Mouse (Mus musculus) kidney, embryonic 16.5 days (tissue): Measurements from ENCODE around the gene Ptprd. TPM values are rescaled to one million over a fixed set of nuclear protein-coding genes. Genes with fewer than 3 reads are reported as not detected.
A peak's percentile ranks its signal among the peaks of the same experiment; 100 is the strongest.
"Not testable (repeated sequence)": the region's sequence is repeated elsewhere in the genome, so short reads cannot be mapped to it uniquely, and the experiment has no call there.

ENCODE experiments used
- ATAC-seq: fragments of 200-750 bp; cut with Nextera tagmentation; 2 replicates; pipeline ENCODE4 v1.8.0; 2017; ENCODE audit warnings: moderate TSS enrichment; ENCODE audit not compliant: low FRiP score, low TSS enrichment
- H3K27ac ChIP-seq: fragments of 300-500 bp; sonication (generic); 2 replicates; pipeline ENCODE4 v1.5.1; 2014; ENCODE audit warnings: low read length
- H3K27me3 ChIP-seq: fragments of 300-500 bp; sonication (generic); 2 replicates; pipeline ENCODE4 v1.6.1; 2014; ENCODE audit warnings: low read length, control low read depth, mixed read lengths; ENCODE audit not compliant: insufficient read depth
- H3K36me3 ChIP-seq: fragments of 300-500 bp; sonication (generic); 2 replicates; pipeline ENCODE4 v1.6.1; 2014; ENCODE audit warnings: low read length, control low read depth, mixed read lengths; ENCODE audit not compliant: insufficient read depth
- H3K4me1 ChIP-seq: fragments of 300-500 bp; sonication (generic); 2 replicates; pipeline ENCODE4 v1.6.1; 2014; ENCODE audit warnings: low read length, control low read depth, mixed read lengths; ENCODE audit not compliant: insufficient read depth
- H3K4me2 ChIP-seq: fragments of 300-500 bp; sonication (generic); replicated peaks from 2 replicates; pipeline ENCODE4 v1.6.1; 2014; ENCODE audit warnings: low read depth, low read length
- H3K4me3 ChIP-seq: fragments of 300-500 bp; sonication (generic); 2 replicates; pipeline ENCODE4 v1.5.1; 2014; ENCODE audit warnings: mild to moderate bottlenecking, low read length
- H3K9ac ChIP-seq: fragments of 300-500 bp; sonication (generic); replicated peaks from 2 replicates; pipeline ENCODE4 v1.6.1; 2014; ENCODE audit warnings: low read length
- H3K9me3 ChIP-seq: fragments of 300-500 bp; sonication (generic); 2 replicates; pipeline ENCODE4 v1.6.1; 2016; ENCODE audit warnings: low read length, control low read depth
- WGBS: fragments of 180-500 bp; shearing (Covaris S2); extraction: QIAGEN DNeasy Blood & Tissue Kit; methylation state at CpG from one replicate; pipeline ENCODE4 v1.1.7; 2014; 5-methylcytosine and 5-hydroxymethylcytosine counted together
- polyA plus RNA-seq: library from polyadenylated mRNA; unstranded; fragments of >200 nt; fragmentation: Nextera tagmentation; extraction: Ambion mirVana; gene quantifications from 2 replicates; pipeline ENCODE4 v1.2.1, GENCODE M21; 2015

Gene Ptprd
- polyA plus RNA-seq, 1 experiment from 2014 or later = 20.9 TPM

GRCm38 (mm10) chr4:76076051-76076450, 2135.7 kb downstream of the Ptprd start:
- Histone ChIP-seq H3K27ac (no peak overlapping the region), H3K9me3 (no peaks in the 10 kb centered on the region), H3K4me1 (no peaks in the 10 kb centered on the region), H3K36me3 (no peaks in the 10 kb centered on the region), H3K9ac (no peak overlapping the region), H3K4me2 (no peak overlapping the region), H3K4me3 (no peak overlapping the region), H3K27me3 (no peaks in the 10 kb centered on the region)
- 88% methylated on average over 1 of the region's 1 CpGs for WGBS
- no peak for ATAC-seq

- Histone ChIP-seq H3K4me1 (no peaks in the 10 kb centered on the region), H3K36me3 (no peaks in the 10 kb centered on the region), H3K4me3 (no peak overlapping the region), H3K4me2 (no peak overlapping the region), H3K9me3 (no peaks in the 10 kb centered on the region), H3K27ac (no peak overlapping the region), H3K27me3 (no peaks in the 10 kb centered on the region), H3K9ac (no peak overlapping the region)
- ATAC-seq = no peak
- WGBS = 45% methylated on average over 3 of the region's 3 CpGs
Measured at GRCm38 (mm10) chr4:76073286-76073685, 2138.5 kb downstream of the Ptprd start.

- Histone ChIP-seq H3K9ac (no peak overlapping the region), H3K27ac (no peak overlapping the region), H3K4me2 (no peak overlapping the region), H3K27me3 (no peaks in the 10 kb centered on the region), H3K4me1 (no peaks in the 10 kb centered on the region), H3K9me3 (no peaks in the 10 kb centered on the region), H3K36me3 (no peaks in the 10 kb centered on the region), H3K4me3 (no peak overlapping the region)
- no peak for ATAC-seq
- 88% methylated on average over 6 of the region's 6 CpGs for WGBS
Measured at GRCm38 (mm10) chr4:76071720-76072119, 2140.0 kb downstream of the Ptprd start.

GRCm38 (mm10) chr4:76056836-76057235, 2154.9 kb downstream of the Ptprd start:
- WGBS = 56% methylated on average over 2 of the region's 2 CpGs
- Histone ChIP-seq H3K4me3 (no peak overlapping the region), H3K4me2 (no peak overlapping the region), H3K9ac (no peak overlapping the region), H3K9me3 (no peaks in the 10 kb centered on the region), H3K36me3 (no peaks in the 10 kb centered on the region), H3K27ac (no peak overlapping the region), H3K27me3 (no peaks in the 10 kb centered on the region), H3K4me1 (no peaks in the 10 kb centered on the region)
- ATAC-seq = no peak

GRCm38 (mm10) chr4:76045650-76046049, 2166.1 kb downstream of the Ptprd start:
- Histone ChIP-seq H3K9ac (no peak overlapping the region), H3K4me3 (no peak overlapping the region), H3K4me1 (no peaks in the 10 kb centered on the region), H3K4me2 (no peak overlapping the region), H3K27me3 (no peaks in the 10 kb centered on the region), H3K9me3 (no peaks in the 10 kb centered on the region), H3K36me3 (peaks cover 4% of the 10 kb centered on the region; the same call in 1 of the 2 replicates), H3K27ac (no peak overlapping the region)
- WGBS = 67% methylated on average over 2 of the region's 2 CpGs
- no peak for ATAC-seq

- WGBS = 65% methylated on average over 1 of the region's 1 CpGs
Measured at GRCm38 (mm10) chr4:76044802-76045201, 2167.0 kb downstream of the Ptprd start.

GRCm38 (mm10) chr4:76037178-76037577, 2174.6 kb downstream of the Ptprd start:
- WGBS = 84% methylated on average over 4 of the region's 4 CpGs
- not testable (repeated sequence) for H3K27ac ChIP-seq, H3K9ac ChIP-seq, H3K36me3 ChIP-seq, ATAC-seq, H3K4me2 ChIP-seq, H3K4me1 ChIP-seq, H3K27me3 ChIP-seq, H3K4me3 ChIP-seq, H3K9me3 ChIP-seq

More at GRCm38 (mm10) chr4:76044802-76045201, 2167.0 kb downstream of the Ptprd start:
- Histone ChIP-seq H3K36me3 (peaks cover 4% of the 10 kb centered on the region; the same call in 1 of the 2 replicates), H3K9ac (no peak overlapping the region), H3K4me3 (no peak overlapping the region), H3K27ac (no peak overlapping the region), H3K9me3 (no peaks in the 10 kb centered on the region), H3K27me3 (no peaks in the 10 kb centered on the region), H3K4me1 (no peaks in the 10 kb centered on the region), H3K4me2 (no peak overlapping the region)
- no peak for ATAC-seq

GRCm38 (mm10) chr4:76025571-76026325, 2186.0 kb downstream of the Ptprd start:
- H3K4me3 ChIP-seq = no peak overlapping the region
- peak; percentile 92 for ATAC-seq
- no peaks in the 10 kb centered on the region for H3K4me1 ChIP-seq
- no peak overlapping the region; the same call in 1 of the 2 replicates for H3K4me2 ChIP-seq
- H3K27me3 ChIP-seq = no peaks in the 10 kb centered on the region
- no peaks in the 10 kb centered on the region for H3K36me3 ChIP-seq
- H3K27ac ChIP-seq = no peak overlapping the region
- H3K9me3 ChIP-seq = no peaks in the 10 kb centered on the region
- WGBS = 38% methylated on average over 8 of the region's 8 CpGs
- no peak overlapping the region for H3K9ac ChIP-seq

- H3K36me3 ChIP-seq = no peaks in the 10 kb centered on the region
- H3K9me3 ChIP-seq = no peaks in the 10 kb centered on the region
- no peak for ATAC-seq
- H3K27me3 ChIP-seq = no peaks in the 10 kb centered on the region
- H3K4me2 ChIP-seq = no peak overlapping the region
- no peak overlapping the region for H3K4me3 ChIP-seq
- WGBS = 31% methylated on average over 3 of the region's 3 CpGs
- no peaks in the 10 kb centered on the region for H3K4me1 ChIP-seq
- H3K9ac ChIP-seq = no peak overlapping the region
- no peak overlapping the region for H3K27ac ChIP-seq
Measured at GRCm38 (mm10) chr4:76024502-76024821, 2187.3 kb downstream of the Ptprd start.

GRCm38 (mm10) chr4:76023756-76024501, 2187.8 kb downstream of the Ptprd start:
- Histone ChIP-seq H3K36me3 (no peaks in the 10 kb centered on the region), H3K9me3 (no peaks in the 10 kb centered on the region), H3K4me1 (no peaks in the 10 kb centered on the region), H3K9ac (no peak overlapping the region), H3K27ac (no peak overlapping the region), H3K27me3 (no peaks in the 10 kb centered on the region), H3K4me2 (no peak overlapping the region), H3K4me3 (no peak overlapping the region)
- no peak for ATAC-seq
- WGBS = 65% methylated on average over 13 of the region's 13 CpGs
